Mouse (Mus musculus) kidney, postnatal 0 days (tissue): ENCODE results near the gene Rab1a. TPM values are rescaled to one million over a fixed set of nuclear protein-coding genes. Genes with fewer than 3 reads are reported as not detected.
"Not testable (repeated sequence)": the region's sequence is repeated elsewhere in the genome, so short reads cannot be mapped to it uniquely, and the experiment has no call there.

Experiments
- ATAC-seq: fragments of 200-750 bp; cut with Nextera tagmentation; replicated peaks from 2 replicates; pipeline ENCODE4 v1.8.0; 2017; ENCODE audit warnings: low read depth, moderate number of reproducible peaks, moderate TSS enrichment, moderate library complexity; ENCODE audit not compliant: low FRiP score
- DNase-seq: peaks from one replicate; pipeline ENCODE4 v3.0.0-alpha.2; 2016; ENCODE audit warnings: low spot score
- H3K27ac ChIP-seq: fragments of 300-500 bp; sonication (generic); 2 replicates; pipeline ENCODE4 v1.5.1; 2014; ENCODE audit warnings: mild to moderate bottlenecking
- H3K27me3 ChIP-seq: fragments of 300-500 bp; sonication (generic); 2 replicates; pipeline ENCODE4 v1.6.1; 2014; ENCODE audit warnings: low read length, mixed read lengths; ENCODE audit not compliant: insufficient read depth
- H3K36me3 ChIP-seq: fragments of 300-500 bp; sonication (generic); 2 replicates; pipeline ENCODE4 v1.6.1; 2014; ENCODE audit warnings: low read length, mixed read lengths; ENCODE audit not compliant: insufficient read depth
- H3K4me1 ChIP-seq: fragments of 300-500 bp; sonication (generic); replicated peaks from 2 replicates; pipeline ENCODE4 v1.6.1; 2014; ENCODE audit warnings: antibody characterized with exemption, low read length, mixed read lengths; ENCODE audit not compliant: insufficient read depth
- H3K4me2 ChIP-seq: fragments of 300-500 bp; sonication (generic); 2 replicates; pipeline ENCODE4 v1.6.1; 2014; ENCODE audit warnings: mild to moderate bottlenecking, low read length, moderate library complexity, mixed read lengths
- H3K4me3 ChIP-seq: fragments of 300-500 bp; sonication (generic); replicated peaks from 2 replicates; pipeline ENCODE4 v1.5.1; 2014; ENCODE audit warnings: low read depth, low read length
- H3K9ac ChIP-seq: fragments of 300-500 bp; sonication (generic); 2 replicates; pipeline ENCODE4 v1.6.1; 2014; ENCODE audit warnings: low read depth, low read length
- H3K9me3 ChIP-seq: fragments of 300-500 bp; sonication (generic); replicated peaks from 2 replicates; pipeline ENCODE4 v1.6.1; 2016; ENCODE audit warnings: low read length, inconsistent platforms, mixed read lengths
- CTCF ChIP-seq: IDR thresholded peaks from 2 replicates; pipeline ENCODE4 v1.5.1; 2016; ENCODE audit warnings: antibody characterized with exemption, low read depth, mild to moderate bottlenecking, moderate library complexity
- WGBS: fragments of 180-500 bp; shearing (Covaris S2); extraction: QIAGEN DNeasy Blood & Tissue Kit; methylation state at CpG from one replicate; pipeline ENCODE4 v1.1.7; 2014; 5-methylcytosine and 5-hydroxymethylcytosine counted together
- polyA plus RNA-seq: library from polyadenylated mRNA; unstranded; fragments of >200 nt; fragmentation: Nextera tagmentation; extraction: Ambion mirVana; gene quantifications from 2 replicates; pipeline ENCODE4 v1.2.1, GENCODE M21; 2015

The Rab1a gene
- 322 and 341 TPM in 2 replicates for polyA plus RNA-seq

DNA sequence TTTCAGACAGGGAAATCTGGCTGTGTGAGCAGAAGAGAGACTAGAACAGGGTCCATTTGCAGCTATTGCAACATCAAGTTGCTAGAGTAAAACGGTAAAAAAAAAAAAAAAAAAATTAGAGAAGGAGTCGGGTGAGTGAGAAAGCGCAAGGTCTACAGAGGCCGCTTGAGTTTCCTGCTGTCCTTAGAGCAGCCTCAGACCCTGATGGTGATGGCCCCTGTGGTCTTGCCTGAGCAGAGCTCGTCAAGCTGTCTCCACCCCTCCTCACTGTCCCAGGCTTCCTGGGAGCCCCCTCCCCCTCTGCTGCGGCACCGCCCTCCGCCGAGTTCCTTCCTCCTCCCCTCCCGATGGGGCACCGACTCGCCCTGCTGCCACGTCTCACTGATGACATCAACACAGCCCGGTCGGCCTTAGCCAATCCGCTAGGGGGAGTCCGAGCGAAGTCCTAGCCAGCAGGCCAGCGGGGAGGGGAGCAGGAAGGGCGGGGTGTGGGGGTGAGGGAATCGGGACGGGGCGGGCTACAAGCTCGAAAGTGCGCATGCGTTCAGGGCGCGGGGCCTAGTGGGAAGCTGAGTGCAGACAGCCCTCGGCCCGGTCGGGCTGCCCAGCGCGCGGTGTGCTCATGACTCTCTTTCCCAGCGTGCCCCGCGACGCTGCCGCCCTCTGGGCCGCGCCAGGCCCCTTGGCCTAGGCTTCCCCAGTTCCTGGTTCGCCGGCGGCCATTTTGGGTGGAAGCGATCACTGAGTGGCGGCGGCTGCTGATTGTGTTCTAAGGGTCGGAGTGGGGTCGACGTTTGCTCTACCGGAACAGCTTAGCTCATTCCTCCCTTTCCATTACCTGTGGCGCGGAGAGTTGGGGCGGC, at the start of gene Rab1a:
Rab1a (plus strand) TSS at position 720 of the 863 bp plus-strand sequence.
- DNase-seq: peak; percentile 100
- peak within 1 kb of the TSS; percentile 99 for H3K9ac ChIP-seq
- peak; percentile 89 for TF ChIP-seq CTCF
- no peaks in the 10 kb centered on the region for H3K36me3 ChIP-seq
- peak within 1 kb of the TSS; percentile 100 for H3K4me3 ChIP-seq
- H3K9me3 ChIP-seq: no peaks in the 10 kb centered on the region
- peak within 1 kb of the TSS; percentile 67 for H3K4me2 ChIP-seq
- ATAC-seq: peak; percentile 97
- H3K27ac ChIP-seq: peak within 1 kb of the TSS; percentile 100
- under 1% methylated on average over 49 of the region's 54 CpGs for WGBS
- no peaks in the 10 kb centered on the region for H3K27me3 ChIP-seq
- H3K4me1 ChIP-seq: peaks cover 20% of the 10 kb centered on the region

- DNase-seq (no peak), ATAC-seq (0 out of 2 replicates have a peak, but pooled peaks have one; percentile 40)
- TF ChIP-seq CTCF: no peak
- no peak overlapping the region for H3K27ac ChIP-seq
- no peak overlapping the region for H3K4me2 ChIP-seq
- WGBS: 82% methylated on average over 4 of the region's 4 CpGs
- no peaks in the 10 kb centered on the region for H3K27me3 ChIP-seq
- no peaks in the 10 kb centered on the region for H3K4me1 ChIP-seq
- H3K9me3 ChIP-seq: no peaks in the 10 kb centered on the region
- no peak overlapping the region for H3K9ac ChIP-seq
- no peaks in the 10 kb centered on the region for H3K36me3 ChIP-seq
- no peak overlapping the region for H3K4me3 ChIP-seq
These were observed 48.9 kb upstream of the Rab1a start for GRCm38 (mm10) chr11:20152107-20152901.

- H3K4me3 ChIP-seq, DNase-seq, H3K36me3 ChIP-seq, H3K4me2 ChIP-seq, H3K9me3 ChIP-seq, H3K4me1 ChIP-seq, H3K9ac ChIP-seq, H3K27ac ChIP-seq, H3K27me3 ChIP-seq, ATAC-seq: not testable (repeated sequence)
- WGBS: 89% methylated on average over 5 of the region's 5 CpGs
These were observed 47.7 kb upstream of the Rab1a start for GRCm38 (mm10) chr11:20153542-20153941.

DNA sequence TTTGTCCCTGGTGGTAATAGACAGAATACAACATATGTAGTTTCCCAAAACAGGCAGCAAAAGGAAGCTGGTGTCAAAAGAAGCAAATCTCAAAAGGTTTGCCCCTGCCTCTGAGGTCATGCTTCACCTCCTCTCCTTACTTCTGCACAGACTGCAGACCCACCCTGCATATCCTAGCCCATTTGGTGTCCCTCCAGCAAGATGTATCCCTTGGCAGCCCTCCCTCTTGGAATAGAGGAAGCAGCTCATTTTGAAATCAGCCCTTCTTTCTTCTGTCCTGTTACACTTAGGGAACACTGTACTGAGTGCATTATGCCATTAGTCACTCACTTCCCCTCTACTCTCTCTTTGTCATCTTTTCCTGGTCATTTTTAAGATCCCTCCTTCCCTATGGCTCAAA, 42.4 kb upstream of the Rab1a start:
- TF ChIP-seq CTCF: no peak
- H3K36me3 ChIP-seq: no peaks in the 10 kb centered on the region
- H3K4me1 ChIP-seq: no peaks in the 10 kb centered on the region
- H3K27ac ChIP-seq: no peak overlapping the region
- no peak overlapping the region for H3K9ac ChIP-seq
- no peak overlapping the region for H3K4me2 ChIP-seq
- H3K9me3 ChIP-seq: no peaks in the 10 kb centered on the region
- no peak for ATAC-seq
- no peak overlapping the region for H3K4me3 ChIP-seq
- DNase-seq: no peak
- no peaks in the 10 kb centered on the region for H3K27me3 ChIP-seq

- TF ChIP-seq CTCF: no peak
- no peak for ATAC-seq
- no peaks in the 10 kb centered on the region for H3K27me3 ChIP-seq
- no peak overlapping the region for H3K9ac ChIP-seq
- no peak overlapping the region for H3K27ac ChIP-seq
- WGBS: 78% methylated on average over 4 of the region's 4 CpGs
- no peak overlapping the region for H3K4me3 ChIP-seq
- no peaks in the 10 kb centered on the region for H3K36me3 ChIP-seq
- H3K9me3 ChIP-seq: no peaks in the 10 kb centered on the region
- H3K4me1 ChIP-seq: no peaks in the 10 kb centered on the region
- no peak for DNase-seq
- no peak overlapping the region for H3K4me2 ChIP-seq
These were observed 36.0 kb upstream of the Rab1a start for GRCm38 (mm10) chr11:20164979-20165867.

DNA sequence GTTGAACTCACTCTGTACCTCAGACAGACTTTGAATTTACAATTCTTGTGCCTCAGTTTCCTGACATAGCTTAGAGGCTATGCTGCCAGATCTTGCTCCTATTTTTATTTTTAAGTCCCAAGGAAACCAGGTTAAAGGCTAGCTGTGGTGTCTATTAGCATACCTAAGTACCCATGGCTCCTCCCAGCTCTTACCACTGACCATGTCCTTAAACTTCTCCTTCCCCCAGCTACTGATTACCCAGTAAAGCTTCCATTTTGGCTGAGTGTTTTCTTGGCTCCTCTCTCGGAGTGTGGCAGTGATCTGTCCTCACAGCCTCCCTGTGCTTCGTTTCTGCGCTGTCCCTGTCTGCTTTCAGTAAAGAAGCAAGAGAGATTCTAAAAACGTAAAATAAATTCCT, 35.2 kb upstream of the Rab1a start:
- ATAC-seq (no peak), DNase-seq (no peak)
- no peak for TF ChIP-seq CTCF
- H3K9ac ChIP-seq: no peak overlapping the region
- no peak overlapping the region for H3K27ac ChIP-seq
- H3K4me1 ChIP-seq: no peaks in the 10 kb centered on the region
- no peaks in the 10 kb centered on the region for H3K27me3 ChIP-seq
- H3K4me2 ChIP-seq: no peak overlapping the region
- no peaks in the 10 kb centered on the region for H3K36me3 ChIP-seq
- H3K4me3 ChIP-seq: no peak overlapping the region
- H3K9me3 ChIP-seq: no peaks in the 10 kb centered on the region
- WGBS: 86% methylated on average over 4 of the region's 4 CpGs

DNA sequence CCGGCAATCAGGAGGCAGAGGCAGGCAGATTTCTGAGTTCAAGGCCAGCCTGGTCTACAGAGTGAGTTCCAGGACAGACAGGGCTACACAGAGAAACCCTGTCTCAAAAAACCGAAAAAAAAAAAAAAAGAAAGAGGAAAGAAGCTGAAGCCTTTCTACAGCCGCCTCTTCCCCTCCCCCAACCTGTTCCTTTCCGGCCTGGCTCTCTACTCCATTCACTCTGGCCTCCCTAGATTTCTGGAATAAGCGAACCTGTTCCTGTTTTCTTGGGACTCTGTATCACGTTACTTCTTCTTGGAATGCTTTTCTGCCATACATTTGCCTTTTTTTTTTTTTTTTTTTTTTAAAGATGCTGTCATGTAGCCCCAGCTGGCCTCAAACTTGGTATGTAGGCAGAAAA, 34.8 kb upstream of the Rab1a start:
- H3K36me3 ChIP-seq, H3K27ac ChIP-seq, H3K9me3 ChIP-seq, H3K27me3 ChIP-seq, H3K4me3 ChIP-seq, ATAC-seq, H3K4me2 ChIP-seq, H3K4me1 ChIP-seq, H3K9ac ChIP-seq, DNase-seq: not testable (repeated sequence)
- 74% methylated on average over 6 of the region's 6 CpGs for WGBS
